Mouse (Mus musculus) layer of hippocampus, adult 6 months (tissue): ENCODE results near the gene Olfr867. TPM values are rescaled to one million over a fixed set of nuclear protein-coding genes. Genes with fewer than 3 reads are reported as not detected.

ENCODE experiments used
- long read RNA-seq, 2 experiments: library from polyadenylated mRNA; unstranded; transcript quantifications; one replicate each; pipeline ENCODE4 v2.0.0; 2019 to 2020
- microRNA-seq: library from miRNA; unstranded; fragments of <30 nt; microRNA quantifications from one replicate; pipeline ENCODE4 v1.2.0, GENCODE M21; 2020
- polyA plus RNA-seq: library from polyadenylated mRNA; unstranded; fragments of <200 nt; fragmentation: Nextera tagmentation; gene quantifications from 2 replicates; pipeline ENCODE4 v1.2.3, GENCODE M21; 2021

Gene Olfr867
- not detected in 2 replicates for polyA plus RNA-seq
- long read RNA-seq, experiment 1: 0 reads
- long read RNA-seq, experiment 2: 0 reads

GRCm38 (mm10) chr9:20057462-20057861, at the start of gene Olfr867:
Gene Olfr867, minus strand, starts transcription at chr9:20057562.

DNA sequence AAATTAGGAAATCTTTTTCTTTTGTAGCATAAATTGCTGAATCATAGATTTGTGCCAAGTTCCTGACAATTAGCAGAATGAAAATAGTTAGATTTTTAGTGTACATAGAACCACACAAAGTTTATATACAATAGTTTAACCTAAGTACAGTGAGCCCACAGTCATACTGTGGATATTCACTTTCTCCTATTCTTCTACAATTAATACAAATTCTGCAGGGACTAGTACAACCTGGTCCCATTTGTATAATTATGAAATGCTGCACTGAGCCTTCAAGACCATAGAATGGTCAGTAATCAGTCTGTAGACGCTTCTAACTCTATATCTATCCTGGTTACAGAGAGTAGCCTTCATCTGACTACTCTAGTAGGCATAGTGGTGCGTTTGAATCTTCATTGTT, 41.0 kb upstream of the Olfr867 start, which contains the start of gene Olfr868:
Gene Olfr868, plus strand, starts transcription at position 301 of the 400 bp plus-strand sequence.

GRCm38 (mm10) chr9:20027935-20028334, 29.4 kb downstream of the Olfr867 start, which contains the start of gene Olfr866:
Gene Olfr866, minus strand, starts transcription at chr9:20028035.

Small RNAs within 50 kb of the gene (microRNA-seq; reads per million reads assigned to microRNA genes)
- gene Gm26231 (not detected), gene Gm44395 (not detected)

Other genes starting within 250 kb of the Olfr867 start
- gene Olfr860, start 207.8 kb downstream of the Olfr867 start, polyA plus RNA-seq: not detected in 2 replicates
- gene Olfr862, start 169.6 kb downstream of the Olfr867 start, polyA plus RNA-seq: not detected in 2 replicates
- gene Olfr77, start 140.7 kb downstream of the Olfr867 start, polyA plus RNA-seq: 0.45 and 0.57 TPM in 2 replicates
- gene Olfr866, start 29.5 kb downstream of the Olfr867 start, polyA plus RNA-seq: not detected in 2 replicates
- gene Olfr868, start 41.1 kb upstream of the Olfr867 start, polyA plus RNA-seq: not detected in 2 replicates
- not detected in 2 replicates for gene Olfr869, start 71.4 kb upstream of the Olfr867 start, polyA plus RNA-seq
- not detected in 2 replicates for gene Olfr870, start 116.5 kb upstream of the Olfr867 start, polyA plus RNA-seq
- not detected in 2 replicates for gene Olfr871, start 154.6 kb upstream of the Olfr867 start, polyA plus RNA-seq
- not detected in 2 replicates for gene Olfr872, start 179.6 kb upstream of the Olfr867 start, polyA plus RNA-seq
- not detected in 2 replicates for gene Olfr39, start 224.8 kb upstream of the Olfr867 start, polyA plus RNA-seq
- not detected in 2 replicates for gene Olfr873, start 241.0 kb upstream of the Olfr867 start, polyA plus RNA-seq